Mouse (Mus musculus) small intestine, adult 2 months (tissue): Measurements from ENCODE around the gene Ube2m.

ENCODE experiments used
- CTCF ChIP-seq: fragments of 200-500 bp; IDR thresholded peaks from 2 replicates; pipeline ENCODE4 v1.5.1; 2012; ENCODE audit warnings: low read depth, mild to moderate bottlenecking, control low read depth, inconsistent platforms, low read length, moderate library complexity, mixed read lengths; ENCODE audit not compliant: insufficient replicate concordance, insufficient read length; ENCODE audit errors: extremely low read depth
- POLR2A ChIP-seq: fragments of 200-500 bp; IDR thresholded peaks from 2 replicates; pipeline ENCODE4 v1.6.1; 2012; ENCODE audit warnings: low read depth, mild to moderate bottlenecking, control low read depth, inconsistent platforms, low read length, moderate library complexity

DNA sequence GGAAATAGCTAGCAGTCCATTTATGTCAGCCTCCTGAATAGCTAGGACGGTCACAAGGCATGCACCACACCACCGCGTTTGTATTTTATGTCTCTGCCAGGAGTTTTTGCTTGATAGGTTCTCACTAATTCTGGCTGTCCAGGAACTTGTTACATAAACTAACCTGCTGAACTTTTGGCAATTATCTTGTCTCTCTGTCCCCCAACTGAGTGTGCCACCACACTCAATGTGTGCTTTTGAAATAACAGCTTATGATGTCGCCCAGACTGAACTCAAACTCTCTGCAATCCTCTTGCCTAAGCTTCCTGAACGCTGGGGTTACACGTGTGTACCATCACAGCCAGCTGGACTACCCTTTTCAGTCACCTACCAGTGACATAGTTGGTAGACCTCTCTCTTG lies 4.4 kb upstream of the Ube2m start:
- TF ChIP-seq CTCF = no peak
- no peak for TF ChIP-seq POLR2A
